Mouse (Mus musculus): Measurements from ENCODE around the gene Hey2. TPM values are rescaled to one million over a fixed set of nuclear protein-coding genes. Genes with fewer than 3 reads are reported as not detected.

Hey2 gene
- polyA plus RNA-seq (2014; fragmentation: Illumina TruSeq; extraction: RNeasy Lipid Tissue Mini Kit (QIAGEN cat#74804); ENCODE audit: insufficient read depth, low read depth, low replicate concordance) = 2.2 TPM

DNA sequence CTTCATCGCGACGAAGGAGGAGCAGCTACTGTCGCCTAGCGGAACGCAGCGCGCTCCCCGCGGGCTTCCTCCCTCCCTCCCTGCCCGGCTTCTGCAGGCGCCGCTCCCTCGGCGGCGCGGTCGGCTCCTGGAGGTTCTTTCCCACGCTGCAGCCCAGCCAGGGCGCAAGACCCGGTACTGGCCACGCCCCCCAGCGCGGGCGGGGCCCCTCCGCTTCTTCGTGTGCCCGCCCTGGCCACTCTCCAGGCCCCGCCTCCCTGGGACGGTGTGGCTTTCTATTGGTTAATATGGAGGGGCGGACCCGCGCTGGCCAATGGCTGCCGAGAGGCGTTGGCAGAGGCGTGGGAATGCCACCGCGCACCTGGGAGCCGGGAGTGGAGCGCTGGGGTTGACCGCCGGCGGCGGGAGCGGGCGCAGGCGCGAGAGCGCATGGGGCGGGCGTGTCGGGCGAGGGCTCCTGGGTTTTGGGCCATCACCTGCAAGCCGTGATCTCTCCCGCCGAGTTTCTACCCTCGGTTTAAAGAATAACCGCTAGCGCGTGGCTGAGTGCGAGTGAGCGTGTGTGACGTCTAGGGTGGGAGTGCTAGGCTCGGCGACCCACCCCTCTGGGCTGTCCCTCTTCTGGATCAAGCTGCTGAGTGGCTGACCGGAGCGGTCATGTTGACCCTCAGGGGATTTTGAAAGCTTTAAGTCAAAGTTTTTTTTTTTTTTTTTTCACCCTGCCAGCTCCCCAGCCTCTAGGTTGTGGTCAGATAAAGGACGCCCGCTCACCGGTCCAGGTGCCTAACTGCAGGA lies at the start of gene Hey2:
TSS of gene Hey2 (minus strand) at position 159 of the 795 bp plus-strand sequence.

DNA sequence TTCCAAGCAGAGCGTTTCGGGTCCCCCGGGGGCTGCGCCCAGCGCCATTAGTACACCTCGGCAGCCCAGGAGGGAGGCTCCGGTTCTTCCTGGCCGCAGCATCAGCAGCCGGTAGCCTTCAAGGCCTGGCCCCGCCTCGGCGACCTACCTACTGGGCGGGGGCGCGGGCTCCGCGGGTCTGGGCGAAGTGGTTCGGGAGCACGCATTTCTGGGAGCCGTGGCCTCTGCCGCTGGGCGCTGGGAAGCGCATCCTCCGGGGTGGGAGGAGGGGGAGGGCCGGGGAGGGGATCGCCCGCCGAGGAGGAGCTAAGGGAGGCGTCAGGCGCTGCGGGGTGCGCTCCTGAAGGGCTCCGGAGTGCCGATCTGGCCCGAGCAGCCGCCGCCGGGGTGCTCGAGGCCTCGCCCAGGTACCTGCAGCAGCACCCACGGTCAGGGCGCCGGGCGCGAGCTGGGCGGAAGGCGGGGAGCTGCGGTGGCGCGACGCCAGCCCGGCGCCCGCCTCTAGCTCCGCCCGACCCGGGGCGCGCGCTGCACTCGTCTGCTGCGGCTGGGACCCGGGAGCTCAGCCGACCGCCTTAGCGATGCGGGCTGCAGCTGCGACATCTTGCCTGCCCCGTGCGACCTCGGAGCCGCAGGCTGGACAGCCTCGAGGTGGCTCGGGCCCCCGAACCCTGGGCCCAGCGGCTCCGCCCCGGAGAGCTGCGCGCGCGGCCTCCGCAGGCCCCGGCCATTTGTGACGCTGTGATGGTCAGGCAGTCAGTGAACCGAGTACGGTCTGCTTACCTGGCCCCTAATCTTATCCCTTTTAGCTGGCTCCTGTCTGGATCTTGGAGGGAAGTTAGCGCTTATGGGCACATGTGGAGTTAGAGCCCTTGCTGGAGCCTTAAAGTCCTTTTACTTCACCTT lies 39.7 kb downstream of the Hey2 start, which contains the start of gene Ncoa7:
TSS of gene Ncoa7 (minus strand) at position 646 of the 906 bp plus-strand sequence.

Other genes starting within 250 kb of the Hey2 start
- 7.1 TPM for gene Trmt11, start 242.1 kb downstream of the Hey2 start, polyA plus RNA-seq (2014; fragmentation: Illumina TruSeq; extraction: RNeasy Lipid Tissue Mini Kit (QIAGEN cat#74804); ENCODE audit: insufficient read depth, low read depth, low replicate concordance)
- gene Hint3, start 213.2 kb downstream of the Hey2 start, polyA plus RNA-seq (2014; fragmentation: Illumina TruSeq; extraction: RNeasy Lipid Tissue Mini Kit (QIAGEN cat#74804); ENCODE audit: insufficient read depth, low read depth, low replicate concordance) = 25.1 TPM
- 9.0 TPM for gene Ncoa7, start 39.5 kb downstream of the Hey2 start, polyA plus RNA-seq (2014; fragmentation: Illumina TruSeq; extraction: RNeasy Lipid Tissue Mini Kit (QIAGEN cat#74804); ENCODE audit: insufficient read depth, low read depth, low replicate concordance)

Data from lung, adult 10 weeks (tissue).